Mouse (Mus musculus) left cerebral cortex, postnatal 25 days (tissue): ENCODE results near the gene Pecam1. TPM values are rescaled to one million over a fixed set of nuclear protein-coding genes. Genes with fewer than 3 reads are reported as not detected.
"Not testable (repeated sequence)": the region's sequence is repeated elsewhere in the genome, so short reads cannot be mapped to it uniquely, and the experiment has no call there.

Experiments used
- DNase-seq, 2 experiments: peaks; one replicate each; pipeline ENCODE4 v3.0.0; 2022; ENCODE audit warnings: low spot score in 2 of 2, mixed read lengths in 1 of 2
- intact Hi-C: fragments of 180-260 bp; cut with DNase I; formaldehyde crosslinking; loops from one replicate; pipeline ENCODE4 v1.15.1; 2025
- total RNA-seq, 2 experiments: library from RNA; stranded (reverse); gene quantifications; 2 replicates each; pipeline ENCODE4 v1.2.3; 2021

Pecam1 gene
- 10 to 100 TPM; 16.2 to 18.0 TPM for total RNA-seq

DNA sequence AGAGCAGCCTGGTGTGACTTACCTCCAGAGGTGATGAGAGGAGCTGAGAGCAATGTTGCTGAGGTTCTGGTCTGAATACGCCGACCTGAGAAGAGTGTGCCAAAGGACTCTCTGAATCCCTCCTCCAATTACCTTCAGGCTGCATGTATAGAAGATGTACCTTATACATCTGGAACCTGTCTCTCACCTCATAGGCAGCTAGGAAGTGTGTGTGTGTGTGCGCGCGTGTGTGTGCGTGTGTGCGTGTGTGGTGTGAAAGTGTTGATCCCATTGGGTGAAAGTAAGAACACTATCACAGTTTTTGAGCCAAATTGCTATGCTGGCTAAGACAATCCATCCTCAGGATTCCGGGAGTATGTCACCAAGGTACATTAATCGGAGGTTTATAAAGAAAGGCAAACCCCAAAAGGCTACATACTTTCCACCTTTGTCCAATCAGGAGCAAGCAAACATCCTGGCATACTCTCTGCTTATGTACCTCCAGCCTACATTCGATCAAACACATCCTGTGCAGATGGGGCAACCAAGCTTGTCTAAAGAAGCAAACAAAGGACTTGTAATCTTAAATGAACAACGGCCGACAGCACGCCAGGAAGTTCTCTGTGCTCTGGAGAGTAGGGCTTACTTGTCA lies at the start of gene Pecam1:
TSS of gene Pecam1 (minus strand) at position 508 of the 631 bp plus-strand sequence.
- no peak for DNase-seq
- intact Hi-C loops = no loop called here

GRCm38 (mm10) chr11:106795679-106796078 lies 45.3 kb upstream of the Pecam1 start:
- intact Hi-C loops = no loop called here
- peak in 1 of 2 experiments; percentile 39 for DNase-seq

DNA sequence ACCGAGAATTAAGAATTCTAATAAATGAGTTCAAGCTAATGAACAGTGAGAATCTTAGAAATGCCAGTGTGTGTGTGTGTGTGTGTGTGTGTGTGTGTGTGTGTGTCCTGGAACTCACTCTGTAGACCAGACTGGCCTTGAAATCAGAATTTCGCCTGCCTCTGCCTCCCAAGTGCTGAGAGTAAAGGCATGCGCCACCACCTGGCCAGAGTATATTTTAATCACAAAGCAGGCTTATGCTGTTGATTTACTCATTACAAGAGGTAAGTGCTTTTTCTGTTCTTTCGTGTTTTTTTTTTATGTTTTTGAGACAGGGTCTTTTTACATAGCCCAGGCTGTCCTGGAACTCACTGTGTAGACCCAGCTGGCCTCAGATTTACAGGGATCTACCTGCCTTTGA lies 43.4 kb upstream of the Pecam1 start:
- intact Hi-C loops = no loop called here

GRCm38 (mm10) chr11:106789649-106790048 lies 39.2 kb upstream of the Pecam1 start:
- intact Hi-C loops = loop anchor here (2.0 to 5.0 kb wide), 3 partner anchors 25 to 208 kb away; partner anchors contain the start of gene Kpna2
- DNase-seq = no peak

More for the DNA sequence above, 43.4 kb upstream of the Pecam1 start:
- no peak for DNase-seq

DNA sequence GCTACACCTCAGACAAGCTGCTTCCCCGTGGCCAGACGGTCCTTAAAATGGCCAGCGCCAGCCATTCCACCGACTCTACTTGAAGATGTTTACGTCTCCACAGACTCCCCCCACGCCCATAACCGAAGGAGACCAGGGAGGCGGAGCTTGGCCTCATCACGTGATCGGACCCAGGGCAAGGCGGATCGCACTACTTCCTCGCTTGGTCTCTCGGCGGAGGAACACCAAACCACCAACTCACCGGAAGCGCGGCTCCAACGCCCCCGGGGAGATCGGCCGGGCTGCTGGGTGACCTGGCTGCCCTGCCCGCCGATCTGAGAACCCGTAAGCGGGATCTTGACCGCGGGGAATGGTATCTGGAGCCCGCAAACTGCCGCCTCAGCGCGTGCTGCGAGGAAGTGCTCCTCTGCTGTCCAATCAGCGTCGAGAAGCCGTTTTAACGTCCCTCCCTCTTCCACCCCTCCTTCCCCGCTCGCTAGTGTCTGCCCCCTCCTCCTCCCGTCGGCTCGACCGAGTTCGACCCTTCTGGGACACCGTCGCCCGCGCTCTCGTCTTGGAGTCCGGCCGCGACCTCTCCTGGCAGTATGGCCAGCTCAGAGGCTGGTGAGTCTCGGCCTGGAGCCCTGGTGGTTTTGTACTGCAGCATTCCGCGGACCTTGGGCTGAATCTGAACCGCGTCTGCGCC lies 38.5 kb upstream of the Pecam1 start, which contains the start of the genes Ddx5 and Cep95:
TSS of gene Ddx5 (minus strand) at position 411 of the 685 bp plus-strand sequence.
TSS of gene Cep95 (plus strand) at position 478 of the 685 bp plus-strand sequence.
- intact Hi-C loops = loop anchor here (2.0 to 5.0 kb wide), 3 partner anchors 26 to 208 kb away; partner anchors contain the start of gene Kpna2

DNA sequence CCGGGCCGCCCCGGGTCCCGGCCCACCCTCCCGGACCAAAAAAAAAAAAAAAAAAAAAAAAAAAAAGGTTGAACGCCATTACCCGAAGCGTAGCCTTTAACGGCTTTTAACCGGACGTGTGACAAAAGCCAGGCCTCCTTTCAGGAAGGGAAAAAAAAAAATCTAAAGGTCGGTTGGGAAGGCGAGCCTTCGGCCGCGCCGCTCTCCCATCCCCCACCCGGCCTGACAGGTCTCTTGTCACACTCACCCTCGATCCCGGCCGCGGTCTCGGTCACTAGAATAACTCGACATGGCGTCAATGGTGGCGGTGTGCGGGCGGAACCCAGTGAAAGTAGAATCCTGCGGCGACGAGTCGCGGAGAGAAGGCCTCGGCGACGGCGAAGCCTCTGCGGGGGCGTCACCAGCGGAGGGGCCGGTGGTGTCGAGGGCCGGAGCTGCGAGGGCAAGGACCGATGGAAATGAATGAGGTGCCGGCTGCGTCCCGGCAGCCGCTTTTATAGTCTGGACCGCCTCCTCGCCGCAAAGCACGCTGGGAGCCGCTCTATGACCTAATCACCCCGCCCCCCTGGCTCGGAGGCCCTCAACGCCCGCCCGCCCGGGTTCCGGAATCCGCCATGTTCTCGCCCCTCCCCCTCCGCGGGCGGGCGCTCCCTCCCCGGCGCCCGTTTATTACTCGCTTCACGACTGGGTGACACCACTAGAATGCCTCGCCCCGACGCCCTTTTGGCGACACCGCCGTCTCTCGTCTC lies 37.8 kb upstream of the Pecam1 start:
- intact Hi-C loops = loop anchor here (2.0 to 5.0 kb wide), 3 partner anchors 27 to 209 kb away; partner anchors contain the start of gene Kpna2
- DNase-seq = peak; percentile 98

More for the DNA sequence above, 38.5 kb upstream of the Pecam1 start, which contains the start of the genes Ddx5 and Cep95:
- DNase-seq = peak; percentile 99

DNA sequence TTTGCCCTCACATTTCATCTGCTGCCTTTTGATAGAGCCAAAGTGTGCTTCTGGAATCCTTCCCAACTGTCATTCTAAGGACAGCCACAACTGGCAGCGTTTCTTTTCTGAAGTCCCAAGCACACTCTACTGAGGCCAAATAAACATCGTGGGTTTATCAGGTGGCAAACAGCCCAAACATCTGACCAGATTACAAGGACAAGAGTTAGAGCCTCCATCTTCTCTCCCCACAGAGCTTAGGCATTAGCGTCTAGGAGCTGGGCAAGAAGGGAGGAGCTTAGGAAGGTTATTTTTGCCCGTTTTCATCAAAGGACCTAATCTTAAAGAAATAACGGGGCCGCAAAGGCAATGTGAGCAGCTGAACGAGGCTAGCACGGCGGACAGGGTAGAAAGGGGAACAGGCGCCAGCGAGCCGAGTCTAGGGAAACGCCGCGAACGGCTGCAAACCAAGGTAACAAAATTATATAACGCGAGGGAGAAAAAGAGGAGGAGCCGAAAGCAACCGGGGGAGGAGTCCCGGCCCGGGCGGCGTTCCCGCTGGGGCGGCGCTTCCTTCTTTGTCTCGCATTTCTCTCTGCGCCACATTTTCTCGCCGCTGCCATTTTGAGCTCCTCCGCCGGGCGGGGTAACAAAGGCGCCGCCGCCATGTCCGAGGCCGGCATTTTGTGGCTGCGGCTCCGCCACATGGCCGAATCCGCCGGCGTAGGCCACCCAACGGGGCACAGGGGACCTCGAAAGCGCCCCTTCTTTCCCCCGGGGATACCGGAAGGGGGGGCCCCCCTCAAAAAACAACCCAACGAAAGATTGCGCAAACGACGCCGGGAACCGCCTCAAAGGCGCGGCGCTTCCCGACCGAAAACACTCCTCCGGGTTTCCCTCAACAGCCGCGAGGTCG lies 37.0 kb upstream of the Pecam1 start:
- intact Hi-C loops = loop anchor here (2.0 to 5.0 kb wide), 3 partner anchors 27 to 210 kb away; partner anchors contain the start of gene Kpna2

DNA sequence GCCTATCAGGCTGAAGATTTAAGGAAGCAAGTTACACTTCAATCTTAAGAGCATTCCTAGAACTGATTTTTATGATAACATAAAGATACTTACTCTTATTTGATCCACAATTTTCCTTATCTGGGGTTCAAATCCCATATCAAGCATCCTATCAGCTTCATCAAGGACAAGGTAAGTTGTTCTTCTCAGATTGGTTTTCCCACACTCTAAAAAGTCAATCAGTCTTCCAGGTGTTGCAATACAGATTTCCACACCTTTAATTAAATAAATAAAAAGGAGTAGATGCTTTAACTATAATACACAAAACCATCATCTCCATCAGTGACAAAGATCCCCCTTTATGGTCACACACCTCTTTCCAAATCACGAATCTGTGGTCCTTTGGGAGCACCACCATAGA lies 34.6 kb upstream of the Pecam1 start:
- intact Hi-C loops = loop anchor here (5.0 kb wide), 1 partner anchor 212 kb away; the partner anchor contains the start of gene Kpna2

More for the DNA sequence above, 37.0 kb upstream of the Pecam1 start:
- peak; percentile 89 to 92 for DNase-seq

DNA sequence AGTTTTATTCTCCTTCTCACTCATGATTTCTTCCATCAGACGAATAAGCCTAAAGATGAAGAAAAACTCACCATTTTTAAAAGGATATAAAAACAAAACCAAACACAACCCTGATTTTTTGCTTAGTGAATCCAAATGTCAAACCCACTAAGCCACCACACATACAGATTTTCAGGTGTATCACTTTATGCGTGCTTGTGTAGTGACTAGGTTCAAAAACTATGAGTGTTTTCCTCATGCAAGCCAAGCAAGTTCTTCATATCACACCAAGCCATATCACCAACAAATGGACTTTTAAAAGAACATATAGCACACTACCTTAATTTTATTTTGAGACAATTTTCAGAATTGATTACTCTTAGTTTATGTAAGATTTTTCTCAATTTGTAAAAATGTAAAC lies 34.0 kb upstream of the Pecam1 start:
- intact Hi-C loops = no loop called here

More for the DNA sequence above, 34.6 kb upstream of the Pecam1 start:
- DNase-seq = no peak

DNA sequence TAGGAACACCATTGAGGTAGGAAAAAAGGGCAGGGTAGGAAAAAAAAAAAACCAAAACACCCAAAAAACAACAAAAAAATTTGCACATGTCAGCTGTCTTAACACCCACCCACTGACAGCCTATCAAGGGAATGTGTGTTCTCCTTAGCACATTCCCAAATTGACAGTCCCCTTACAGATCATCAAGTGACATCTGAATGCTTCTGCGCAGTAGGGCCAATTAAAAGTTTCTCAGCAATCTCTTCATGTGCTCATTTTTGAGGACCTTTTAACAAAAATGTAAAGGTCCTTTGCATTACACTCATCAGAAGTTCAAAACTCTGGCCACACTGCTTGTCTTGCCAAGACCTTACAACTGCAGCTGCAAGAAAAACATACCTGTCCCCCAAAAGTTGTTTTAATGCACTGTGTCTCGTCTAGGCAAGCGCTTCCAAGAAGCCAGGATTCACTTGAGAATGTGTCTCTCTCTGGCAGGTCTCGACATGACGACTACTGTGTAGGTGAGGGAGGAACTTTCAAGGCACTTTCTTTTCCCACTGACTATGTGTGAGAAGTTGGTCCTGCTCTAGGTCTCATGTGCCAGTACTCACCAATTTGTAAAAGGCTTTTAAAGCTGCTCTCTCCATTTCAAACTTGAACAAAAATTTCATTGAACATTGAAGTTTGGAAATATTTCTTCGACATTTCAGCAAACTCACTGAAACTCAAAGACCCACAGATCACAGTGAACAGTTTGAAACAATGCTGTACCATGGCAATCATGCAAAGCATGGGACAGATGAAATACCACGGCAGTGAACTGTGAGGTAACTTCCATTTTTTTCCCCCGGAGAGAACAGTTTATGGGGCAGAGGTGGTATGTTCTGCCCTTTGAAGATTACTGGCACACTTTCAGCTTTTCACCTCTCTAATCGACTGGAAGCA lies 32.7 kb upstream of the Pecam1 start:
- DNase-seq = no peak
- intact Hi-C loops = no loop called here

More for the DNA sequence above, 34.0 kb upstream of the Pecam1 start:
- DNase-seq = no peak

GRCm38 (mm10) chr11:106782271-106782670 lies 31.8 kb upstream of the Pecam1 start:
- intact Hi-C loops, DNase-seq: not testable (repeated sequence)

- DNase-seq = no peak
- intact Hi-C loops = no loop called here
Observed at GRCm38 (mm10) chr11:106780590-106781220, 30.3 kb upstream of the Pecam1 start.

- no peak for DNase-seq
- intact Hi-C loops = no loop called here
Observed at GRCm38 (mm10) chr11:106780089-106780425, 29.6 kb upstream of the Pecam1 start.

DNA sequence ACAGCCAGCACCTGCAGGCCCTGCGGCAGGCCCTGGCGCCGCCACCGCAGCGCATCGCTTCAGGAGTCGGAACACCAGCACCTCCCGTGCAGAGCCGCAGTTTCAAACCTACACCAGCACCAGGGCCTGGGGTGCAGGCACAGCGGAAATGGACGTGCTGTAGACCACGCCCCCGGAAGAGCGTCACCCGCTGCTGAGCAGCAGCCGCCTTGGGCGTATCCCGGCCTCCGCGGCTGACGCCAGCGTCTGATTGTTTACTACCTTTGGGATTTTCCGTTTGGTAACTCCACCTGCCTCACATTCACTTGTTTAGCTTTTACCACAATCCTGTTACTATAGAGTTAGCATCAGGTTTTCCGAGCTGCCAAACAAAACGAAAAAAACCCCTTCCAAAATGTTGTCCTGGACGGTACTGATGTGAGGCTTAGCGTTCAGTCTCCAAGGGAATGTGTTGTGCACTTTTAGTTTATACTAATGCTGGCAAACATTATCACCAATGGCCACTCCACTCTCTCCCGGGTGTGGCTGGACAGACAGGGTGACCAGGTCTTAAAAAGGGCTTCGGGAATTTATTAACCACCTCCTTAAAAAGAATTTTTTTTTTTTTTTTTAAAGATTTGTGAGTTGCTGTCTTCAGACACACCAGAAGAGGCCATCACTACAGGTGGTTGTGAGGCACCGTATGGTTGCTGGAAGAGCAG lies 29.1 kb upstream of the Pecam1 start, which contains the start of gene Polg2:
TSS of gene Polg2 (minus strand) at position 150 of the 701 bp plus-strand sequence.
- intact Hi-C loops = no loop called here
- DNase-seq = peak; percentile 92 to 95

DNA sequence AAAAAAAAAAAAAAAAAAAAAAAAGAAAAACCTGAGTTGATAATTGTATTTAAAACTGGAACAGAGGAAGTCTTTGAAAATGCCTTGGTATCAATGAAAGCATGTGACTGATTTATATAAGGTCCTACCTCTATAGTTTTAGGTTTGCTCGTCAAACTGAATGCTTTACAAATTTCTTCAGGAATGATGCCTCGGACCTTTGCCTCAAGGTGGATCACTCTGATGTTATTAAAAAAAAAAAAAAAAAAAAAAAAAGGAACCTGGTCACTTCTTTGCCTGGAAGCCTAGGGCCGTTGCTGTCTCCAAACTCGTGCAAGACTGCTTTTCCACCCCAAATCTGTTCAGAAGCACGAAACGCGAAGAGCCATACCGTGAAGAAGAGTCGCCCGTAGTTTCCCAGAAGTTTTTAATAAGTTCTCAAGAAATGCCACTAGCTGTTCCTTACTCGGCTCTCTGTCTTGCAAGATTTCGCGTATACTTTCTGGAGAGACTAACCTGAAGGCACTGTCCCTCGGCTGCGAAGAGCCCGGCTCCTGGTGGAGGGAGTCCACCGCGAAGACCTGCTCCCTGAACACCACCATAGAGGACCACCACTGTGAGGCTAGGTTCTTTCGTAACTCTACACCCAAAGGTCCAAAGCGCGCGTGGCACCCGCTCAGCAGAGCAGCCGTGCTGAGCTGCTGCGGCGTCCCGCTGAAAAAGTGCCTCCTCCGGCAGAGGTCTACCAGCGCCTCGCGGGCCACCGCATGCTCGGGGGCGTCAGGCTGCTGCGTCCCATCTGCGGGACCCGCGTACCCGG lies 28.4 kb upstream of the Pecam1 start:
- intact Hi-C loops = no loop called here
- no peak for DNase-seq

- intact Hi-C loops = no loop called here
- no peak for DNase-seq
Observed at GRCm38 (mm10) chr11:106778132-106778531, 27.7 kb upstream of the Pecam1 start.
